In the genomic region with DNA sequence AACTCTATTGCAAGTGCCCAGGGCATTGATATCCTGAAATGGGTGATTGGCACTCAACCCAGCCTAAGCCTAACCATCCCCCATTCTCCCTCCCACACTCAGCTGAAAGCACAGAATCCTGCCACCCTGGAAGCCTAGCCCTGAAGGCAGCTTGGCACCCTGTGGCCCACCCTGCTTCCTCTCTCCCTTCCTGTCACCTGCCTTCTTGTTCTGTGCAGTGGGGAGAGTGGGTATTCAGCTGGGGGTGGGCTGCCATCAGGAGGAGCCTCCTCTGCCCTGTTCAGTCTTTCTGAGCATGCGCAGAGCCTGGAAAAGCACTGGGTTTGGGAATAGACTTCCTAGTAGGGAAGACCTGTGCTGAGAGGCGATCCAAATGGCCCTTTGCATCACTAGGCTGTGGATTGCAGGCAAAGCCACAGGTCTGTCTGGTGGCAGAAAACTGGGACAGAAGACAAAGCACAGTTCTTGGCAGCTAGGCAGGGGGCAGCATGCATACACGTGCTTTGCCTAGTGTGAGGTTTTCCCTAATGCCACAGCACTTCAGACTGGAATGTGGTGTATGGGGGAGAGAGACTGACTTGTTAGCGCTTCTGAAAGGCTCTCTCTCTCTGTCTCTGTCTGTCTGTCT, we compare ENCODE assay signal across 14 mouse cellular contexts.
DNase-seq lines count a peak whose midpoint lies in the region; ATAC-seq and TF ChIP-seq lines count a peak whose summit lies in the region.
"Had no signal": no experiment of that assay in that cellular context is flagged by ENCODE, and none has a peak within 500 bp of the region (broad histone marks: within the 10 kb centered on the region; RNA-seq: fewer than 3 reads in every experiment).

No protein-coding gene starts in this region.

- H3K36me3 ChIP-seq in midbrain, embryonic 16.5 days (ENCODE audit: control insufficient read depth, insufficient read depth, low read length), result no peaks in the 10 kb centered on the region
- H3K36me3 ChIP-seq: heart, embryonic 15.5 days; limb, embryonic 10.5 days had no signal

- no peak; the same call in 1 of the 2 replicates for ATAC-seq in midbrain, embryonic 16.5 days
- ATAC-seq in monocyte, adult 5-6 weeks (replicated peaks; ENCODE audit: insufficient number of reproducible peaks, low FRiP score, low TSS enrichment, poor library complexity, severe bottlenecking), result no peak
- ATAC-seq: Patski had no signal

- H3K27ac ChIP-seq in cortical plate, adult 2 months (ENCODE audit: insufficient read depth, low read length), result peak overlapping the region; percentile 54
- H3K27ac ChIP-seq in midbrain, embryonic 16.5 days (ENCODE audit: low read length), result peak overlapping the region; percentile 93
- H3K27ac ChIP-seq: heart, embryonic 15.5 days; limb, embryonic 10.5 days had no signal

- peak; percentile 46 to 67 for DNase-seq in frontal cortex, adult 2 months (ENCODE audit: extremely low spot score in 1 of 2, low spot score in 1 of 2)
- DNase-seq in frontal cortex, postnatal 14 days (ENCODE audit: low spot score in 2 of 2), result no peak
- peak; percentile 70 to 71 for DNase-seq in layer of hippocampus, adult 18-20 months (ENCODE audit: low spot score in 2 of 2)
- no peak for DNase-seq in lung, postnatal 25 days (ENCODE audit: low spot score)
- DNase-seq in ovary, postnatal 10 days (ENCODE audit: low spot score), result no peak
- DNase-seq: kidney, adult 18-20 months; lung, embryonic 14.5 days had no signal

- H3K4me2 ChIP-seq in midbrain, embryonic 16.5 days (ENCODE audit: low read length), result peak overlapping the region; percentile 83
- H3K4me2 ChIP-seq: heart, embryonic 15.5 days; lung, embryonic 14.5 days had no signal

- no peaks in the 10 kb centered on the region for H3K9me3 ChIP-seq in midbrain, embryonic 16.5 days (replicated peaks; ENCODE audit: control insufficient read depth, low read length, poor library complexity, severe bottlenecking)
- H3K9me3 ChIP-seq: heart, embryonic 15.5 days; limb, embryonic 10.5 days had no signal

- H3K4me1 ChIP-seq in cortical plate, adult 2 months (ENCODE audit: control insufficient read depth, insufficient read depth, low read length), result peaks cover 11% of the 10 kb centered on the region
- peaks cover 44% of the 10 kb centered on the region for H3K4me1 ChIP-seq in midbrain, embryonic 16.5 days (ENCODE audit: control insufficient read depth, insufficient read depth, low read length)

- peak overlapping the region; percentile 53; the same call in 1 of the 2 replicates for H3K4me3 ChIP-seq in cortical plate, adult 2 months (ENCODE audit: insufficient read depth, low read length)
- peak overlapping the region; percentile 16 for H3K4me3 ChIP-seq in midbrain, embryonic 16.5 days (ENCODE audit: low read depth, low read length)
- H3K4me3 ChIP-seq: heart, embryonic 15.5 days; limb, embryonic 10.5 days; myocyte had no signal

- no peak for TF ChIP-seq CTCF in cortical plate, adult 2 months (IDR thresholded peaks at IDR 0.05; ENCODE audit: extremely low read depth, insufficient read depth, low read length)

- no peaks in the 10 kb centered on the region for H3K27me3 ChIP-seq in midbrain, embryonic 16.5 days (ENCODE audit: control insufficient read depth, insufficient read depth, low read depth, low read length)

- WGBS in midbrain, embryonic 16.5 days, result 35% methylated on average over 4 of the region's 4 CpGs

- TF ChIP-seq POLR2A in cortical plate, adult 2 months (IDR thresholded peaks at IDR 0.05; ENCODE audit: extremely low read depth, insufficient read depth, low read length), result no peak

- H3K9ac ChIP-seq in midbrain, embryonic 16.5 days (ENCODE audit: low read depth, low read length), result peak overlapping the region; percentile 55
- H3K9ac ChIP-seq: heart, embryonic 15.5 days; lung, embryonic 14.5 days had no signal

Comparison
In these comparisons a context has a peak if more than half of its experiments do, and no peak if none do; other contexts are left out.
1. DNase-seq: peak in frontal cortex, adult 2 months (2 of 2) and layer of hippocampus, adult 18-20 months (2 of 2); none in frontal cortex, postnatal 14 days (0 of 2), lung, postnatal 25 days (single experiment) and ovary, postnatal 10 days (single experiment).